Mouse (Mus musculus): ENCODE measurements around the gene Vmn1r184. TPM values are rescaled to one million over a fixed set of nuclear protein-coding genes. Genes with fewer than 3 reads are reported as not detected.
"Not testable (repeated sequence)": the region's sequence is repeated elsewhere in the genome, so short reads cannot be mapped to it uniquely, and the experiment has no call there.

Vmn1r184 gene
- polyA plus RNA-seq (2011; ENCODE audit: insufficient read length, low read depth, missing spikeins): not detected in 2 replicates

GRCm38 (mm10) chr7:26260034-26260433, at the start of gene Vmn1r184:
Gene Vmn1r184 (plus strand): TSS chr7:26260334.
- not testable (repeated sequence) for H3K4me3 ChIP-seq (ENCODE audit: insufficient read depth, low read length); H3K27ac ChIP-seq (ENCODE audit: insufficient read depth, low read length); H3K4me1 ChIP-seq (ENCODE audit: control insufficient read depth, insufficient read depth, low read length)

- H3K4me3 ChIP-seq (ENCODE audit: insufficient read depth, low read length); H3K27ac ChIP-seq (ENCODE audit: insufficient read depth, low read length); H3K4me1 ChIP-seq (ENCODE audit: control insufficient read depth, insufficient read depth, low read length): not testable (repeated sequence)
Measured at GRCm38 (mm10) chr7:26303429-26304166, 43.5 kb downstream of the Vmn1r184 start.

DNA sequence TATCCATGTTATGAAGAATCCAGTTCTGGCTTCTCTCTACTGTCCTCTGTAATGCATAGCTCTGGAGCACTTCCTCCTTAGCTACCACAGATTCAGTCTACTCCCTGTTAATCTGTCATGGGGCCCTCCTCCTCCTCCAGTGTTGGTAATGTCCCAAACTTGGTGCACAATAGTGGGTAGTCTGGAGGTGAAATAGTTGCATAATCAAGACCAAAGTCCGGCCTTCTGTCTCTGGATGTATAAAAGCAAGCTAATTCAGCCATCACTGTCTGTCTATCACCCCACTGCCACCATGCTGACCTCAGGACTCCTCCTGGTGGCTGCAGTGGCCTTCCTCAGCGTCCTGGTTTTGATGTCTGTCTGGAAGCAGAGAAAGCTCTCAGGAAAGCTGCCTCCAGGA, 46.8 kb downstream of the Vmn1r184 start, which contains the start of gene Cyp2a4:
Cyp2a4 (plus strand) TSS at position 244 of the 400 bp plus-strand sequence.
- H3K4me3 ChIP-seq (ENCODE audit: insufficient read depth, low read length); H3K27ac ChIP-seq (ENCODE audit: insufficient read depth, low read length); H3K4me1 ChIP-seq (ENCODE audit: control insufficient read depth, insufficient read depth, low read length): not testable (repeated sequence)

GRCm38 (mm10) chr7:26311786-26312185, 51.7 kb downstream of the Vmn1r184 start:
- not testable (repeated sequence) for H3K27ac ChIP-seq (ENCODE audit: insufficient read depth, low read length); H3K4me1 ChIP-seq (ENCODE audit: control insufficient read depth, insufficient read depth, low read length); H3K4me3 ChIP-seq (ENCODE audit: insufficient read depth, low read length)

- H3K4me1 ChIP-seq (ENCODE audit: control insufficient read depth, insufficient read depth, low read length); H3K27ac ChIP-seq (ENCODE audit: insufficient read depth, low read length); H3K4me3 ChIP-seq (ENCODE audit: insufficient read depth, low read length): not testable (repeated sequence)
Measured at GRCm38 (mm10) chr7:26315194-26315593, 55.1 kb downstream of the Vmn1r184 start.

DNA sequence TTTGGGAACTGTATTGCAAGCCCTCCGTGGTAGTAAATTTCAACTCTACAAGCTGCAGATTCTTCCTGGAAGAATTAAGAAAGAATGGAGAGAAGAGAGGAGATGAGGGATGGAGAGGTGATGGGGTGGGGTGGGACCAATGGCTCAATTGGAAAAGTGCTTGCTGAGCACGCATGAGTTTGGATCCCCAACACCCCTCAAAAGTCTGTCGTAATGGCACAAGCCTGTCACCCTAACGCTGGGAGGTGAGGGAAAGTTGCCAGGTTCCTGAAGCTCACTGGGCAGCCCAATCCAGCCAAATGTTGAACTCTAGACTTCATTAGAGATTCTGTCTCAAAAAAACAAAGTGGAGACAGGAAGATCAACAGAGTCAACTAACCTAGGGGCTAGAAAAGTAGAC, 55.7 kb downstream of the Vmn1r184 start:
- not testable (repeated sequence) for H3K4me3 ChIP-seq (ENCODE audit: insufficient read depth, low read length); H3K27ac ChIP-seq (ENCODE audit: insufficient read depth, low read length); H3K4me1 ChIP-seq (ENCODE audit: control insufficient read depth, insufficient read depth, low read length)

Other genes starting within 250 kb of the Vmn1r184 start
- gene Cyp2b13, start 198.8 kb upstream of the Vmn1r184 start, polyA plus RNA-seq (2011; ENCODE audit: insufficient read length, low read depth, missing spikeins): not detected in 2 replicates
- gene Cyp2b9, start 86.9 kb upstream of the Vmn1r184 start, polyA plus RNA-seq (2011; ENCODE audit: insufficient read length, low read depth, missing spikeins): not detected in 2 replicates
- gene Cyp2a4, start 46.8 kb downstream of the Vmn1r184 start, polyA plus RNA-seq (2011; ENCODE audit: insufficient read length, low read depth, missing spikeins): not detected in 2 replicates
- not detected in 2 replicates for gene Nlrp9c, start 143.4 kb downstream of the Vmn1r184 start, polyA plus RNA-seq (2011; ENCODE audit: insufficient read length, low read depth, missing spikeins)
- gene Nlrp4a, start 174.8 kb downstream of the Vmn1r184 start, polyA plus RNA-seq (2011; ENCODE audit: insufficient read length, low read depth, missing spikeins): not detected in 2 replicates